Mouse (Mus musculus): ENCODE results near the gene Adat1. TPM values are rescaled to one million over a fixed set of nuclear protein-coding genes. Genes with fewer than 3 reads are reported as not detected.

The Adat1 gene
- total and polyA plus RNA-seq, 3 experiments = 1.8 to 2.0 (median 1.8) TPM

- no peak for DNase-seq
- H3K4me1 ChIP-seq (ENCODE audit: control insufficient read depth, insufficient read depth, low read length) = no peaks in the 10 kb centered on the region
- H3K4me3 ChIP-seq = no peak overlapping the region
- intact Hi-C loops (cut with DNase I) = no loop called here
- H3K79me2 ChIP-seq (replicated peaks; ENCODE audit: control insufficient read depth, insufficient read depth, low read length) = no peaks in the 10 kb centered on the region
- H3K9ac ChIP-seq (ENCODE audit: low read depth, low read length) = no peak overlapping the region
- H3K27ac ChIP-seq = no peak overlapping the region
- WGBS = 87% methylated on average over 2 of the region's 2 CpGs
- no peaks in the 10 kb centered on the region for H3K36me3 ChIP-seq (ENCODE audit: control insufficient read depth, insufficient read depth, low read length)
- no peaks in the 10 kb centered on the region for H3K27me3 ChIP-seq (ENCODE audit: control insufficient read depth, insufficient read depth, low read length)
- TF ChIP-seq CTCF (IDR thresholded peaks at IDR 0.05) = no peak
- no peak for TF ChIP-seq EP300 (IDR thresholded peaks at IDR 0.05; ENCODE audit: insufficient read depth, low read depth, low read length)
- TF ChIP-seq POLR2A (IDR thresholded peaks at IDR 0.05; ENCODE audit: insufficient read depth, low read depth, low read length) = no peak
Measured at GRCm38 (mm10) chr8:111934201-111934600, 57.9 kb downstream of the Adat1 start.

DNA sequence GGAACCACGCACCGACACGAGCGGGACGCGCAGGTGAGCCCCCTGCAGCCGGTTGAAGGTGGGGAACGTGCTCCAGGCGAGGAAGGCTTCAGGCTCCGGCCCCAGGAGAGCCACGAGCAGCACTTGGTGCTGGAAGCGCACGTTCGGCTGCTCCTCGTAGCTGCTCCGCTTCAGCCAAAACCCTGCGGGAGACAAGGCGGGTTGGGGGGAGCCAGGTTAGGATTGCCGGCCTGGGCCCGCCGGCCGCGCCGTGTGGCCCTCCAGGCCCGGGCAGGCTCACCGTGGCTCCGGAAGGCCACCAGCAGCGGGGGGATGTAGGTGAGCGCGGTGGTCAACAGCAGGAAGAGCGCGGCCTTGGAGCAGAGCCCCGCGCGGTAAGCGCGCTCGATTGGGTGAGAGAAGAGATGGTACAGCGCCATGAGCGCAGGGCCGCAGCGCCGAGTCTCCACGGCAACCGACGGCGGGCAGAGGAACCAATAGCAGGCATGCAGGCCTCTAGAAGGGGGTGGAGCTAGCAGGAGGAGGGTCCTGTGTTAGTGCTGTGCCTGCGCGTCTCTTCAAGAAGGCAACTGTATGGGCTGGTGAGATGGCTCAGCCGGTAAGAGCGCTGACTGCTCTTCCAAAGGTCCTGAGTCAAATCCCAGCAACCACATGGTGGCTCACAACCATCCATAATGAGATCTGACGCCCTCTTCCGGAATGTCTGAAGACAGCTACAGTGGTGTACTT is 58.6 kb downstream of the Adat1 start, which contains the start of gene Tmem231:
Gene Tmem231 (minus strand): TSS at position 534 of the 729 bp plus-strand sequence.
- no peaks in the 10 kb centered on the region for H3K79me2 ChIP-seq (replicated peaks; ENCODE audit: control insufficient read depth, insufficient read depth, low read length)
- H3K4me1 ChIP-seq (ENCODE audit: control insufficient read depth, insufficient read depth, low read length) = no peaks in the 10 kb centered on the region
- H3K27me3 ChIP-seq (ENCODE audit: control insufficient read depth, insufficient read depth, low read length) = no peaks in the 10 kb centered on the region
- TF ChIP-seq CTCF (IDR thresholded peaks at IDR 0.05) = 0 out of 2 replicates have a peak, but pooled peaks have one; percentile 18
- no peak for TF ChIP-seq EP300 (IDR thresholded peaks at IDR 0.05; ENCODE audit: insufficient read depth, low read depth, low read length)
- intact Hi-C loops (cut with DNase I) = no loop called here
- H3K9ac ChIP-seq (ENCODE audit: low read depth, low read length) = peak within 1 kb of the TSS; percentile 70
- H3K4me3 ChIP-seq = peak within 1 kb of the TSS; percentile 82
- H3K27ac ChIP-seq = peak within 1 kb of the TSS; percentile 32; the same call in 1 of the 2 replicates
- DNase-seq = peak; percentile 87 to 90
- WGBS = 2% methylated on average over 53 of the region's 53 CpGs
- no peaks in the 10 kb centered on the region for H3K36me3 ChIP-seq (ENCODE audit: control insufficient read depth, insufficient read depth, low read length)

- DNase-seq = peak; percentile 68 to 76
- Histone ChIP-seq H3K36me3 (ENCODE audit: control insufficient read depth, insufficient read depth, low read length) (no peaks in the 10 kb centered on the region), H3K4me1 (ENCODE audit: control insufficient read depth, insufficient read depth, low read length) (no peaks in the 10 kb centered on the region), H3K4me3 (peak overlapping the region; percentile 82), H3K27me3 (ENCODE audit: control insufficient read depth, insufficient read depth, low read length) (no peaks in the 10 kb centered on the region), H3K9ac (ENCODE audit: low read depth, low read length) (peak overlapping the region; percentile 70), H3K27ac (0 out of 2 replicates have a peak overlapping the region, but pooled peaks have one; percentile 4), H3K79me2 (replicated peaks; ENCODE audit: control insufficient read depth, insufficient read depth, low read length) (no peaks in the 10 kb centered on the region)
- intact Hi-C loops (cut with DNase I) = no loop called here
- TF ChIP-seq EP300 (IDR thresholded peaks at IDR 0.05; ENCODE audit: insufficient read depth, low read depth, low read length) (no peak), POLR2A (IDR thresholded peaks at IDR 0.05; ENCODE audit: insufficient read depth, low read depth, low read length) (peak; percentile 44; the same call in 1 of the 2 replicates)
- WGBS = 43% methylated on average over 19 of the region's 19 CpGs
Measured at GRCm38 (mm10) chr8:111932580-111933336, 59.3 kb downstream of the Adat1 start.

DNA sequence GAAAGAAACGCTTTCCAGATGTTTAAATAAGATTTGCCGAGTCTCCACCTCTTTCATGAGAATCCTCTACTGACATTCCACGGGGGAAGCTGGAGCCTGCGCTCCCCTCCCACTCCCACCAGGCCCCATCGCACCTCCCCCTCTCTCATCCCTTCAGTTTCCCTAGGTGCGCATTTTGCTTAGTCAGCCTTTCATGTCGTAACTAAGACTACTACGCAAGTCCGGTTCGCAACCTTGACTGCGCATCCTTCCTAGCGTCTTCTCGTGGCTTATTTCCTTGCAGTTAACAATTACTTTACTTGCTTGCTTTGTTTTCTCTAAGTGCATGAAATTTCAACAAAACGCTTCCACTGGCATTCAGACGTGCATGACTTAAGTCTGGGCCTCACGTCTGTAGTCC is 60.4 kb downstream of the Adat1 start:
- Histone ChIP-seq H3K9ac (ENCODE audit: low read depth, low read length) (no peak overlapping the region), H3K36me3 (ENCODE audit: control insufficient read depth, insufficient read depth, low read length) (no peaks in the 10 kb centered on the region), H3K4me1 (ENCODE audit: control insufficient read depth, insufficient read depth, low read length) (no peaks in the 10 kb centered on the region), H3K4me3 (no peak overlapping the region), H3K27ac (no peak overlapping the region), H3K79me2 (replicated peaks; ENCODE audit: control insufficient read depth, insufficient read depth, low read length) (no peaks in the 10 kb centered on the region), H3K27me3 (ENCODE audit: control insufficient read depth, insufficient read depth, low read length) (no peaks in the 10 kb centered on the region)
- 88% methylated on average over 16 of the region's 16 CpGs for WGBS
- TF ChIP-seq POLR2A (IDR thresholded peaks at IDR 0.05; ENCODE audit: insufficient read depth, low read depth, low read length) (no peak), EP300 (IDR thresholded peaks at IDR 0.05; ENCODE audit: insufficient read depth, low read depth, low read length) (no peak), CTCF (IDR thresholded peaks at IDR 0.05) (no peak)
- no peak for DNase-seq
- intact Hi-C loops (cut with DNase I) = no loop called here

- 42% methylated on average over 8 of the region's 8 CpGs for WGBS
- no peak overlapping the region for H3K27ac ChIP-seq
- no peak for DNase-seq
- H3K4me1 ChIP-seq (ENCODE audit: control insufficient read depth, insufficient read depth, low read length) = no peaks in the 10 kb centered on the region
- H3K27me3 ChIP-seq (ENCODE audit: control insufficient read depth, insufficient read depth, low read length) = no peaks in the 10 kb centered on the region
- H3K36me3 ChIP-seq (ENCODE audit: control insufficient read depth, insufficient read depth, low read length) = no peaks in the 10 kb centered on the region
- no peak for TF ChIP-seq EP300 (IDR thresholded peaks at IDR 0.05; ENCODE audit: insufficient read depth, low read depth, low read length)
- no peak for TF ChIP-seq CTCF (IDR thresholded peaks at IDR 0.05)
- no peak for TF ChIP-seq POLR2A (IDR thresholded peaks at IDR 0.05; ENCODE audit: insufficient read depth, low read depth, low read length)
- H3K4me3 ChIP-seq = no peak overlapping the region
- H3K79me2 ChIP-seq (replicated peaks; ENCODE audit: control insufficient read depth, insufficient read depth, low read length) = no peaks in the 10 kb centered on the region
- H3K9ac ChIP-seq (ENCODE audit: low read depth, low read length) = no peak overlapping the region
- intact Hi-C loops (cut with DNase I) = no loop called here
Measured at GRCm38 (mm10) chr8:111929648-111930344, 62.3 kb downstream of the Adat1 start.
